Mouse (Mus musculus): Measurements from ENCODE around the gene Arf3. TPM values are rescaled to one million over a fixed set of nuclear protein-coding genes. Genes with fewer than 3 reads are reported as not detected.

The Arf3 gene
- polyA plus RNA-seq, 1 experiment from 2014 or later: 11.9 TPM

DNA sequence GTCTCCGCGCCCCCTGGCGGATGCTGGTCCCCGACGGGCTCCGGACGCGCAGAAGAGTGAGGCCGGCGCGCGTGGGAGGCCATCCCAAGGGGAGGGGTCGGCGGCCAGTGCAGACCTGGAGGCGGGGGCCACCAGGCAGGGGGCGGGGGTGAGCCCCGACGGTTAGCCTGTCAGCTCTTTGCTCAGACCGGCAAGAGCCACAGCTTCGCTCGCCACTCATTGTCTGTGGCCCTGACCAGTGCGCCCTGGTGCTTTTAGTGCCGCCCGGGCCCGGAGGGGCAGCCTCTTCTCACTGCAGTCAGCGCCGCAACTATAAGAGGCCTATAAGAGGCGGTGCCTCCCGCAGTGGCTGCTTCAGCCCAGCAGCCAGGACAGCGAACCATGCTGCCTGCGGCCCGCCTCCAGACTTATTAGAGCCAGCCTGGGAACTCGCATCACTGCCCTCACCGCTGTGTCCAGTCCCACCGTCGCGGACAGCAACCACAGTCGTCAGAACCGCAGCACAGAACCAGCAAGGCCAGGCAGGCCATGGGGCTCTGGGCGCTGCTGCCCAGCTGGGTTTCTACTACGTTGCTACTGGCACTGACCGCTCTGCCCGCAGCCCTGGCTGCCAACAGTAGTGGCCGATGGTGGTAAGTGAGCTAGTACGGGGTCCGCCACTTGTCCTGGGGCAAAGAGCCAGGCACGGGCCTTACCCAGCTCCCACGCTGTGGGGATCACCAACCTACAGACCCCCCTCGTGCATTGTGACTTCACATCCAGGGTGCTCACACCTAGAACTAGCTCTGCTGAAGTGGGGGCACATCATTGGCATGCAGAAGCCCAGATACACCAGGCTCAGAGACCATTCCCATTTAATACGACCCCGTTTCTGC is 26.9 kb upstream of the Arf3 start, which contains the start of gene Wnt1:
Gene Wnt1, plus strand, starts transcription at position 197 of the 875 bp plus-strand sequence.
- ATAC-seq (ENCODE audit: low read depth) (no peak; the same call in 1 of the 2 replicates), DNase-seq (no peak)
- Histone ChIP-seq H3K9ac (no peak within 1 kb of the TSS), H3K27me3 (peaks cover 99% of the 10 kb centered on the region), H3K36me3 (no peaks in the 10 kb centered on the region), H3K27ac (no peak within 1 kb of the TSS), H3K4me2 (no peak within 1 kb of the TSS), H3K4me3 (replicated peaks) (peak within 1 kb of the TSS; percentile 14; the same call in 1 of the 2 replicates), H3K4me1 (replicated peaks) (peaks cover 18% of the 10 kb centered on the region), H3K9me3 (replicated peaks) (peaks cover 3% of the 10 kb centered on the region; the same call in 1 of the 2 replicates)
- 5% methylated on average over 51 of the region's 51 CpGs for WGBS (ENCODE audit: insufficient replicate concordance)

DNA sequence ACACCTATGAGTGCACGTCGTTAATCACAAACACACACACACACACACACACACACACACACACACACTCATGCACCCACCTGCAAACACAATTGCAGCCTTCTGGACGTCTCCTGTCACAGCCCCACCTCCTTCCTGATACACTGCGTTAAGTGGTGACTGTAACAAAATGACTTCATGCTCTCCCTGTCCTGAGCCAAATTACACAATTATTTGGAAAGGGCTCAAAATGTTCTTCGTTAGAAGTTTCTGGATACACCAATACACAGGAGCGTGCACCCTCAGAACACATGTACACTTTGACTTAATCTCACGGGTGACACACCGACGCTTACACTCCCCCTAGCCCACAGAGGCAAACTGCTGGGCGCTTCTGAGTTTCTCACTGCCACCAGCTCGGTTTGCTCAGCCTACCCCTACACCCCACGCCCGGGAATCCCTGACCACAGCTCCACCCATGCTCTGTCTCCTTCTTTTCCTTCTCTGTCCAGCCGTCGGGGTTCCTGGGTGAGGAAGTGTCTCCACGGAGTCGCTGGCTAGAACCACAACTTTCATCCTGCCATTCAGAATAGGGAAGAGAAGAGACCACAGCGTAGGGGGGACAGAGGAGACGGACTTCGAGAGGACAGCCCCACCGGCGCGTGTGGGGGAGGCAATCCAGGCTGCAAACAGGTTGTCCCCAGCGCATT is 26.1 kb upstream of the Arf3 start:
- H3K27me3 ChIP-seq: peaks cover 99% of the 10 kb centered on the region
- no peak overlapping the region for H3K4me3 ChIP-seq (replicated peaks)
- no peak overlapping the region for H3K27ac ChIP-seq
- no peak overlapping the region for H3K9ac ChIP-seq
- 10% methylated on average over 24 of the region's 24 CpGs for WGBS (ENCODE audit: insufficient replicate concordance)
- peaks cover 18% of the 10 kb centered on the region for H3K4me1 ChIP-seq (replicated peaks)
- H3K36me3 ChIP-seq: no peaks in the 10 kb centered on the region
- DNase-seq: no peak
- peaks cover 3% of the 10 kb centered on the region; the same call in 1 of the 2 replicates for H3K9me3 ChIP-seq (replicated peaks)
- no peak overlapping the region for H3K4me2 ChIP-seq
- no peak for ATAC-seq (ENCODE audit: low read depth)

DNA sequence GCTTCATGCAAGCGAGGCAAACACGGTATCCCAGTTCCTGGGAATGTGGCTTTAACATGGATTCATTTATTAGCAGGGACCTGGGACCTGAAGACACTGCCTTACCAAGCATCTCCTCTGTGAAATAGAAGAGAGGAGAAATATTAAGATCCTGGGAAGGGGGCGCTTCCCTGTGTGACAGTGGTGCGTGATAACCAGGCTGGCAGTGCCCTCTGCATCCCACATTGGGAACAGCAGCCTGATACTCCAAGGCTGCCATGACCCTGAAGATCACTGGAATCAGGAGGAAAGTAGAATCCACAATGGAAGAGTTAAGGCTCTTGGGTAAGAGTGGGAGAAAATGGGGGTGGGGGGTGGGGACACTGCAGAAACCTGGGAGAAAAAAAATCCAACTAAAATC is 24.9 kb upstream of the Arf3 start:
- DNase-seq (no peak), ATAC-seq (ENCODE audit: low read depth) (no peak)
- Histone ChIP-seq H3K4me1 (replicated peaks) (peaks cover 12% of the 10 kb centered on the region), H3K27ac (no peak overlapping the region), H3K27me3 (peaks cover 93% of the 10 kb centered on the region), H3K36me3 (no peaks in the 10 kb centered on the region), H3K4me2 (no peak overlapping the region), H3K9ac (no peak overlapping the region), H3K9me3 (replicated peaks) (peaks cover 3% of the 10 kb centered on the region; the same call in 1 of the 2 replicates), H3K4me3 (replicated peaks) (no peak overlapping the region)
- WGBS (ENCODE audit: insufficient replicate concordance): 40% methylated on average over 4 of the region's 4 CpGs

DNA sequence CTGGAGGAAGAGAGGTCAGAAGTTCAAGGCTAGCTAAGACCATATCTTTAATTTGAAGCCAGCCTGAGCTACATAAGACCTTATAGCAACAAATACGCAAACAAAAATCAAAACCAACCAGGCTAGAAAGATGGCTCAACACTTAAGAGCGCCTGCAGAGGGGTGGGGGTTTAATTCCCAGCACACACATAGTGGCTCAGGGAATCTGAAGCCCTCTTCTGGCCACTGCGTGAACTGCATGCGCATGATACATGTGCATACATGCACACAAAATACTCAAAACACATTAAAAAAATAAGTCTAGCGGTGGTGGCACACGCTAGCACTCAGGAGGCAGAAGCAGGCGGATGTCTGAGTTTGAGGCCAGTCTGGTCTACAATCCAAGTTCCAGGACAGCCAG is 22.7 kb upstream of the Arf3 start:
- Histone ChIP-seq H3K9me3 (replicated peaks) (peaks cover 3% of the 10 kb centered on the region; the same call in 1 of the 2 replicates), H3K9ac (no peak overlapping the region), H3K27me3 (peaks cover 91% of the 10 kb centered on the region), H3K4me2 (no peak overlapping the region), H3K36me3 (no peaks in the 10 kb centered on the region), H3K4me3 (replicated peaks) (no peak overlapping the region), H3K4me1 (replicated peaks) (peaks cover 2% of the 10 kb centered on the region; the same call in 1 of the 2 replicates), H3K27ac (no peak overlapping the region)
- 27% methylated on average over 7 of the region's 7 CpGs for WGBS (ENCODE audit: insufficient replicate concordance)
- no peak for DNase-seq
- no peak for ATAC-seq (ENCODE audit: low read depth)

DNA sequence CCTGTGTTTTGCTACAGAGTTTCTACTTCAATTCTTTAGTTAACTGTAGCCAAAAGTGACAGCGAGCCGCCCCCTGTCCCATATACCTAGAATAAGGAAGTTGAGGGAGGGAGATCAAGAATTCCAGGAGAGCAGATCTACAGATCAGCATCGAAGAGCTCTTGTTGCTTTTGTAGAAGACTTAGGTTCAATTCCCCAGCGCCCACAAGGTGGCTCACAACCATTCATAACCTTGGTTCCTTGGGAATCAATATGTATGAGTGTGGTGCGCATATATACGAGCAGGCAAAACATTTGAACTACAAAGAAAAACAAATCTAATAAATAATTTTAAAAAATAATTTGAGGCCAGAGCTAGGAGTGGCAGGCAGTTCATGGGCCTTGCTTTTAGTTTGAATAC is 18.2 kb upstream of the Arf3 start:
- Histone ChIP-seq H3K27ac (no peak overlapping the region), H3K9me3 (replicated peaks) (peaks cover 3% of the 10 kb centered on the region; the same call in 1 of the 2 replicates), H3K9ac (no peak overlapping the region), H3K4me3 (replicated peaks) (no peak overlapping the region), H3K4me2 (no peak overlapping the region), H3K36me3 (no peaks in the 10 kb centered on the region), H3K27me3 (peaks cover 91% of the 10 kb centered on the region), H3K4me1 (replicated peaks) (peaks cover 23% of the 10 kb centered on the region)
- no peak for ATAC-seq (ENCODE audit: low read depth)
- WGBS (ENCODE audit: insufficient replicate concordance): 26% methylated on average over 6 of the region's 6 CpGs
- DNase-seq: no peak

DNA sequence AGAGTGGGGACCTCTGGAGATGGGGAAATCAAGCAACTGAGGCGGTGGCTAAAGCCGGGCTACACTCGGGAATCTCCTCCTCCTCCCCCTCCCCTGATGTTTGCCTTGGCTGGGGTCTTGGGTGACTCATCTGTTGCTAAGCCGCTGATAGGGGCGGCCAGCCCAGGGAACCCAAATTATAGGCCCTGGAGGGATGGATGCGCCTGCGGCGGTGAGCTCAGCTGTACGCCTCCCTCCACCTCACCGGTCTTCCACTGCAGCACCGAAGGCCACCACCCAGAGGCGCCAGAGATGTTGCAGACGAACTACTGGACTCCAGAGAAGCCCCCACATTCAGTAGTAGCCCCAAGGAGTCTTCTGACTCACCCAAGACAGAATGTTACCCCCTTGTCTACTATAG is 17.6 kb upstream of the Arf3 start:
- Histone ChIP-seq H3K9me3 (replicated peaks) (peaks cover 2% of the 10 kb centered on the region; the same call in 1 of the 2 replicates), H3K27me3 (peaks cover 91% of the 10 kb centered on the region), H3K4me2 (no peak overlapping the region), H3K4me3 (replicated peaks) (no peak overlapping the region), H3K27ac (no peak overlapping the region), H3K36me3 (no peaks in the 10 kb centered on the region), H3K9ac (no peak overlapping the region), H3K4me1 (replicated peaks) (peaks cover 27% of the 10 kb centered on the region)
- ATAC-seq (ENCODE audit: low read depth) (no peak), DNase-seq (no peak)
- WGBS (ENCODE audit: insufficient replicate concordance): 11% methylated on average over 13 of the region's 13 CpGs

DNA sequence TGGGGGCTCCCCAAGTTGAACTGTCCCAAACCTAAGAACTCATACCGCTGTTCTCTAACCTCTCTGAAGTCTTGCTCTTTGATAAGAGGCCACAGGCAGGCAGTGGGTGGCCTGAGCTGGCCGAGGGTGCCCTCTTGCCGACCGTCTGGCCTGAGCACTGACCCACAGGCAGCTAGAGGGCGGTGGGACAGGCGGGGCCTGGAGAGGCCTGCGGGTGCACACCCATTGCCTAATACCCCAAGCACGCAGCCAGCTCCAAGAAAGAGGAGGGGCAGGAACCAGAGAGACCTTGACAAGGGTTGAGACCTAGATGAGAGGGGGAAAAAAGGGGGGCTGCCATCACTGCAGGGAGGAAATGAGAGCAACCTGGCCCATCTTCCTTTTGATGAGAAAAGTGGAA is 17.1 kb upstream of the Arf3 start:
- no peaks in the 10 kb centered on the region for H3K36me3 ChIP-seq
- 6% methylated on average over 8 of the region's 8 CpGs for WGBS (ENCODE audit: insufficient replicate concordance)
- H3K4me1 ChIP-seq (replicated peaks): peaks cover 29% of the 10 kb centered on the region
- no peak for DNase-seq
- peaks cover 91% of the 10 kb centered on the region for H3K27me3 ChIP-seq
- no peak overlapping the region for H3K4me2 ChIP-seq
- no peak overlapping the region for H3K4me3 ChIP-seq (replicated peaks)
- H3K9me3 ChIP-seq (replicated peaks): no peaks in the 10 kb centered on the region
- no peak overlapping the region for H3K27ac ChIP-seq
- no peak for ATAC-seq (ENCODE audit: low read depth)
- no peak overlapping the region for H3K9ac ChIP-seq

DNA sequence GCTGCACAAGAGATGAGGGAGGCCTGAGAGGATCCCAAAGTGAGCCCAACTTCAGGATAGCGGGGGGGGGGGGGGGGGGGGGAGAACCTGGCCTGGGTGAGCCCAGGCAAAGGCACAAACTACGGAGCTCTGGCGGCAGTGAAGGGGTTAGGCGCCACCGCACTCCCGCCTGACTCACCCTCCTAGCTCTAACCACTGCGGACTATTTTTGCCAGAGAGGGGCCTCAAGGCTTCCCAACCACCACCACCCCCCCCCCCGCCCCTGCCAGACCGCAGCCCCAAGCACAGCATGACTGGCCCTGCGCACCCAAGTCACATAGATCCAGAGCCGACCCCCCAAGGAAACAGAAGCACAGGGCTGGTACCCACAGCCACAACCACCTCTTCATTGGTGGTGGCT is 15.8 kb upstream of the Arf3 start:
- no peak for DNase-seq
- Histone ChIP-seq H3K36me3 (no peaks in the 10 kb centered on the region), H3K9ac (no peak overlapping the region), H3K27me3 (peaks cover 93% of the 10 kb centered on the region), H3K4me3 (replicated peaks) (no peak overlapping the region), H3K4me2 (no peak overlapping the region), H3K9me3 (replicated peaks) (no peaks in the 10 kb centered on the region), H3K27ac (no peak overlapping the region), H3K4me1 (replicated peaks) (peaks cover 33% of the 10 kb centered on the region)
- WGBS (ENCODE audit: insufficient replicate concordance): 0% methylated on average over 5 of the region's 11 CpGs
- ATAC-seq (ENCODE audit: low read depth): no peak

DNA sequence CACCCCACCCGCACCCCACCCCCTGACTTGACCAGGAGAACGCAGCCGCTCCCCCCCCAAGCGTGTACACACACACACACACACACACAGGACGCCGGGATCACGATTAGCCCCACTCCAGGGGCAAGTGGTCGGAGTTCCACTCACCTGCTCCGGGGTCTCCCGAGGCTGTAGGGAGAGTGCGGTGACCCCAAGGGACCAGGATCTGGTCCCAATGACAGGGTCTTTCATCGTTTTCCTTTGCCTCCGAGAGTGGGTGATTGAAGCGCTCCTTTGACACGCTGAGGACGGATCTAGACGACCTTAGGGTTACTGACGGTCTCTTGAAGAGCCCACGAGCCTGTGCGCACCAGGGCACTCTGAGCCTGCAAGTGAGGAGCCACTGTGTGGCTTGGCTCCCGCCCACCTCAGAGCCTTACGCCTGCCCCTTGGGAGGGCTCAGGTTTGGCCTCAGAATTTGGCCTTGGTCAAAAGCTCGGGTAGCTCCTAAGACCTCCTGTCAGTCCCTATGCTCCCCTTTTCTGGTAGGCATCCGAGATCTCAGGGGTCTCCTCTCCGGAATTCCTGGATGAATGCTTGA is 15.3 kb upstream of the Arf3 start:
- no peak for DNase-seq

DNA sequence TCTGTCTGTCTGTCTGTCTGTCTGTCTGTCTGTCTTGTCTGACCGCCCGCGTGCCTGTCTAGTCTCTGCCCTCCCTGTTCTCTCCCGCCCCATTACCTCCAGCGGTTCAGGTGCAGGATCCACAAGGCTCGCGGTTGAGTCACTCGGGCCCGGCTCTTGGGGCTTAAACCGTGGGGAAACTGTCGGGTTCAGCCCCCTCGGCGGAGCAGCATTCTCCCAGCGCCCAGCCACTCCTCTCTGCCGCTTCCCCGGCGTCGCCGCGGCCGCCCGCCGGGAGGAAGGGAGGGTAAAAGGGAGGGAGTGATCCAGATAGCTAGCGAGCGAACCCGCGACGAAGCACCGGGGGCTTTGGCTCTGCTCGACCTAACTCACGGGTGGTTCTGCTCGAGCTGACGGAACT is 14.7 kb upstream of the Arf3 start, which contains the start of gene Wnt10b:
Gene Wnt10b, minus strand, starts transcription at position 389 of the 400 bp plus-strand sequence.
- peaks cover 38% of the 10 kb centered on the region for H3K4me1 ChIP-seq (replicated peaks)
- 1% methylated on average over 28 of the region's 33 CpGs for WGBS (ENCODE audit: insufficient replicate concordance)
- H3K27ac ChIP-seq: no peak within 1 kb of the TSS
- H3K4me2 ChIP-seq: peak within 1 kb of the TSS; percentile 30
- no peaks in the 10 kb centered on the region for H3K9me3 ChIP-seq (replicated peaks)
- H3K9ac ChIP-seq: no peak within 1 kb of the TSS
- DNase-seq (no peak), ATAC-seq (ENCODE audit: low read depth) (no peak)
- peak within 1 kb of the TSS; percentile 23; the same call in 1 of the 2 replicates for H3K4me3 ChIP-seq (replicated peaks)
- no peaks in the 10 kb centered on the region for H3K36me3 ChIP-seq
- H3K27me3 ChIP-seq: peaks cover 98% of the 10 kb centered on the region

More for the DNA sequence above, 15.3 kb upstream of the Arf3 start:
- Histone ChIP-seq H3K9me3 (replicated peaks) (no peaks in the 10 kb centered on the region), H3K9ac (no peak overlapping the region), H3K4me1 (replicated peaks) (peaks cover 33% of the 10 kb centered on the region), H3K27ac (no peak overlapping the region), H3K4me2 (peak overlapping the region; percentile 30; the same call in 1 of the 2 replicates), H3K27me3 (peaks cover 98% of the 10 kb centered on the region), H3K4me3 (replicated peaks) (no peak overlapping the region; the same call in 1 of the 2 replicates), H3K36me3 (no peaks in the 10 kb centered on the region)
- 1% methylated on average over 25 of the region's 25 CpGs for WGBS (ENCODE audit: insufficient replicate concordance)
- no peak for ATAC-seq (ENCODE audit: low read depth)

Data from liver, embryonic 13.5 days (tissue).